Mouse (Mus musculus): ENCODE data around the gene Tmem200b.
A peak's percentile ranks its signal among the peaks of the same experiment; 100 is the strongest.

Gene Tmem200b

DNA sequence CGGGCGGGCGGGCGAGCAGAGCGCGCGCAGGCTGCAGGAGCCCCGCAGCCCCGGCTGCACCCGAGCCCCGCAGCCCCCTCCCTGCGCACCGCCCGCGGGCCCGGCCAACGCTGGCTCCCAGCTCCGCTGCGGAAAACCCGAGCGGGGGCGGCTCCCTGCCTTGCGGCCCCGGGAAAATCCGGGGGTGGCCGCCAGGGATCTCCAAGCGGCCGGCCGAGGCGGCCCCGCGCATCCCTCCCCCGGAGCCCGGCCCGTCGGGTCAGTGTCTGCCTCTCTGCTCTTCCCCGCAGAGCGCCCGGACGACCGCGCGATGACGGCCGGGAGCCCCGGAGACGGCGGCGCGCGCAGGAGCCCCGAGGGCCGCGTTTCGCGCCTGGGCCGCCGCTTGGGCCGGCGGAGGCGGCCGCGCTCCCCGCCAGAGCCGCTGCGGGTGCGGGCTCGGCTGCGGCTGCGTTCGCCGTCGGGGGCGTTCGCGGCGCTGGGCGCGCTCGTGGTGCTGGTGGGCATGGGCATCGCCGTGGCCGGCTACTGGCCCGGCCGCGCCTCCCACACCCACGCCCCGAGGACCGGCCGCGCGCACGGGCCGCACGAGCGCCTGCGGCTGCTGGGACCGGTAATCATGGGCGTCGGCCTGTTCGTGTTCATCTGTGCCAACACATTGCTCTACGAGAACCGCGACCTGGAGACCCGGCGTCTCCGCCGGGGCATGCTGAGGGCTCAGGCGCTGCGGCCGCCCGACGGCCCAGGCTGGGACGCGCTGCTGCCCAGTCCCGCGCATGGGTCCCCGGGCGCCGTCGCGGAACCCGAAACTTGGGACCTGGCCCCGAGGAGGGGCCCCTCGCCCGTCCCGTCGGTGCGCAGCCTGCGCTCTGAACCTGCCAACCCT is at the start of gene Tmem200b:
Gene Tmem200b (plus strand): TSS at position 311 of the 886 bp plus-strand sequence.
- no peak for DNase-seq (ENCODE audit: low read depth)

DNA sequence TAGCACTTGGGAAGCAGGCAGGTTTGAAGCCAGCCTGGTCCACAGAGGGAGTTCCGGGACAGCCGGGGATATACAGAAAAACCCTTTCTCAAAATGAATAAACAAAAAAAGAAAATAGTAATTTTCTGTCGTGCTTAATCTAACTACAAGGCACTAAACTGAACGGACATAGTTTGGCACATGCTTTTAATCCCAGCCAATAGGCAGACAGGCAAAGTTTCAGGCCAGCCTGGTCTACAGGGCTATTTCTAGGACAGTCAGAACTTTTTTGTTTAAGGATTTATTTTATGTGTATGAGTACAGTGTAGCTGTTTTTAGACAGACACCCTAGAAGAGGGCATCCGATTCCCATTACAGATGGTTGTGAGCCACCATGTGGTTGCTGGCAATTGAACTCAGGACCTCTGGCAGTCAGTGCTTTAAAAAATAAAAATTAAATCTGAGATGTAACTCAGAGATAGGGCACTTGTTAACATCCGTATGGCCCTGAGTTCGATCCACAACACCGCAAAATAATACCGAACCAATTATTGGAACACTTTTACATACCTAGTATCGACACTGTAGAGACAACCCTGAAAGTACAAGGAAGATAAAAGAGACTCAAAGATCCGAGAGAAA is 48.8 kb upstream of the Tmem200b start:
- no peak for DNase-seq (ENCODE audit: low read depth)

- peak; percentile 86 for DNase-seq (ENCODE audit: low read depth)
Observed at GRCm38 (mm10) chr4:131873293-131874168, 48.0 kb upstream of the Tmem200b start, which contains the start of gene Srsf4. Gene Srsf4 (plus strand): TSS chr4:131873617.

DNA sequence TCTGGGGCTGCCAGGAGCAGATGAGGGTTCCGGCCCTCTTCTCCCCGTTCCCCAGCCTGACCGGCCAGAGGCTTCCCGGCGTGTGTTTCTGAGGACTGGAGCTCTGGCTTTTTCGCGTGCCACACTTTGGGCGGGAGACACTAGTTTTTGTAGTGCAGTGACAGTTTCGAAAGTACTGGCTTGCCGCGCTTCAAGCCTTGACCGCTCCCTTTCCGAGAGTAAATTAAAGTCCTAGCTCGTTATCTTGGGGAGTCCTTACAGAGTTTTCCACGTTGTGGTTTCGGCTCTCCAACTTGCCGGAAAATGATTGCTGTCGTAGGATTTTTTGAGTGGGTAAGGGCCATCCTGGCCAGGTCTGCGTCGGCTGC is 47.4 kb upstream of the Tmem200b start:
- peak; percentile 32 for DNase-seq (ENCODE audit: low read depth)

DNA sequence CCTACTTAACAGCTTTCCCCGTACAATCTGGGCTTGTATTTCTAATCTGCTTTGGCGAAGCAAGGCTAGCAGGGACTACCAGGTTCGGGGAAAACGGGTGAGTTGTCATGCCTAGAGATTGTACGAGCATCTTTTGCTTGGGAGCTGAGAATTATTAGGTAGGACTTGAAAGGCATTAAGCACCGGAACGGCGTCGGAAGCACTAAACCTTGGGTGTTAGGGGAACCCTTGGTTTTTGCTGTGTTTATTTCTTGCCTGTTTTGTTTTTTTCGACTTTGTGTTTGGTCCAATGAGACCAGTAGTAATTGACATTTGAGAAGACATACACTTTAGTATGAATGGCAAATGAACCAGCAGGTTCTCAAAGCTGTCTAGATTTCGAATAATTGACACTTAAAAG is 47.0 kb upstream of the Tmem200b start:
- no peak for DNase-seq (ENCODE audit: low read depth)

- no peak for DNase-seq (ENCODE audit: low read depth)
Observed at GRCm38 (mm10) chr4:131875242-131875641, 46.3 kb upstream of the Tmem200b start.

- DNase-seq (ENCODE audit: low read depth) = no peak
Observed at GRCm38 (mm10) chr4:131876836-131877235, 44.7 kb upstream of the Tmem200b start.

DNA sequence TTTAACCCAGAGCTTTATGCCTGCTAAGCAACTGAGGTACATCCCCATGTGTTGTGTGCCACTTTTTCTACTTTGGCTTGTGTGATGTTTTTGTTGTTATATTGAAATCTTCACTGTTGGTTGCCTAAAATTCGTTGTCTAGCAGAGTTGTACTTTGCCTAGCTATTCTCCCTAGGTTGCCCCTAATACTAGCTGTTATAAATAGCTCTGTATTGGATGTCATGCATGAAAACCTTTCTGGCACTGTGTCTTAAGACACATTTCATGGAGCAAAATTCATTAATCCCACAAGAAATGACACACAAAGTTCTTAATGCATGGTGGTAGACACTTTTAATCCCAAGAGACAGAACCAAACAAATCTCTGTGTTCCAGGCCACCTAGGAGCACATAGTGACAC is 41.9 kb upstream of the Tmem200b start:
- no peak for DNase-seq (ENCODE audit: low read depth)

DNA sequence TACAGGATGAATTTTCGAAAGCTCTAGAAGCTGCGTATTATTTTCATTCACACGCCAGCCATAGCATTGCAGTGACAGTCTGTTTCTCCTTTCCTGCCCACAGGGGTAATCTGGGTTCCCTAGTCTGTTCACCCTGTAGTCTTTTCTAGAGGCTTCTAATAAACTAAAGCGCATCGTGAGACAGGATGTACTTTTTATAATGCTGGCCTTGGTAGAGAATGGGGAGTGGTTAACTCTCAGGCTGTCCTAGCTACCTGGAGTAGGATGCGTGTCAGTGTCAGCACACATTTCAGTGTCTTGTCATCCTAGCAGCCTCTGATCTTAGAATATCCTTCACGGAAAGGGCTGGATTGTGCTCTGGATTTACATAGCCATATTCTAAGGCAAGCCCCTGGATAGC is 40.3 kb upstream of the Tmem200b start:
- DNase-seq (ENCODE audit: low read depth) = no peak

- no peak for DNase-seq (ENCODE audit: low read depth)
Observed at GRCm38 (mm10) chr4:131883571-131883970, 38.0 kb upstream of the Tmem200b start.

GRCm38 (mm10) chr4:131885376-131885775 is 36.2 kb upstream of the Tmem200b start:
- no peak for DNase-seq (ENCODE audit: low read depth)

DNA sequence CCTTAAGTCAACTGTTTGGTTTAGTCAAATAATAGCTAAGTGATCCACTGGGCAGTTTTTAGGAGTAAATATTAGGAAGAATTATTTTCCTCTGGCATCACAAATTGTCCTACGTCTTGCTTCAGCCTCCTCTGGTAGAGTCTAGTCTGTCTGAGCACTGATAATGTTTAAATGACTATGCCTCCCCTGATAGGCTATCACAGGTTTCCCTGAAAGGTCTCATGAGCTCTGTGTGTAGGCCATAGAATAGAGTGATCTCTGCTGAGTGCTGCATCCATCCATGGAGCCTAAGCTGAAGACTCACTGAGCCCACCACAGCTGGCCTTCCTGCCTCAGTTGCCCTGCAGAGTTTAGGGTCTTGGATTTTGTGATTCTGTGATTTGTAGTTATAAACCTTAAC is 33.0 kb upstream of the Tmem200b start:
- DNase-seq (ENCODE audit: low read depth) = no peak

GRCm38 (mm10) chr4:131890692-131891091 is 30.9 kb upstream of the Tmem200b start:
- no peak for DNase-seq (ENCODE audit: low read depth)

DNA sequence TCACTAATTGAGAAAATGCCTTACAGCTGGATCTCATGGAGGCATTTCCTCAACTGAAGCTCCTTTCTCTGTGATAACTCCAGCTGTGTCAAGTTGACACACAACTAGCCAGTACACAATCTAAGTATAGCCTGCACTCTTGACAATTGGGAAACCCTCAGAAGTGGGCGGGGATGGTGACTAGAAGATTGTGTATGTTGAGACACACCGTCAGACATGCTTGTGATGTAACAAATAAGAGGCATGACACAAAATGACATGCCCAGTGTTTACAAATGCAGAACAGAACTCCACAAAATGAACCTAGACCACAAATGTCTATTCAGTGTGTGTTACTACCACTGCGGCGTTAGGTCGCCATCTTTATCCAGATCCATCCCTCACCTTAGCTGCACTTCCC is 24.5 kb upstream of the Tmem200b start:
- no peak for DNase-seq (ENCODE audit: low read depth)

DNA sequence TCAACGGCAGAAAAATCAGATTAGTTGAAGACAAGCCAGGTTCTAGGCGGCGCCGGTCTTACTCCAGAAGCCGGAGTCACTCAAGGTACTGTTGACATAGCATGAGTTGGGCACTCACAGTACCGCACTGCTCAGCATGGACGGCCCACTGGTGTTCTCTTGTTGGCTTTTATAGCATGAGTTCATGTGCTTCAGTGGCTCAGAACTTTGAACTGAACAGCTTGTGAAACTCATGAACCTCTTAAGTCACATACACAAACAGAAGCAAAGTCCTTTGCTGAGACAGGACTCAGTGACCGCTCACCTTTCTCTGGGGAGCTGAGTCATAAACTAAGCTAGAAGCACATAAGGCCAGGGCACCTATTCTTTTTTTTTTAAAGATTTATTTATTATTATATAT is 23.8 kb upstream of the Tmem200b start:
- DNase-seq (ENCODE audit: low read depth) = no peak

DNA sequence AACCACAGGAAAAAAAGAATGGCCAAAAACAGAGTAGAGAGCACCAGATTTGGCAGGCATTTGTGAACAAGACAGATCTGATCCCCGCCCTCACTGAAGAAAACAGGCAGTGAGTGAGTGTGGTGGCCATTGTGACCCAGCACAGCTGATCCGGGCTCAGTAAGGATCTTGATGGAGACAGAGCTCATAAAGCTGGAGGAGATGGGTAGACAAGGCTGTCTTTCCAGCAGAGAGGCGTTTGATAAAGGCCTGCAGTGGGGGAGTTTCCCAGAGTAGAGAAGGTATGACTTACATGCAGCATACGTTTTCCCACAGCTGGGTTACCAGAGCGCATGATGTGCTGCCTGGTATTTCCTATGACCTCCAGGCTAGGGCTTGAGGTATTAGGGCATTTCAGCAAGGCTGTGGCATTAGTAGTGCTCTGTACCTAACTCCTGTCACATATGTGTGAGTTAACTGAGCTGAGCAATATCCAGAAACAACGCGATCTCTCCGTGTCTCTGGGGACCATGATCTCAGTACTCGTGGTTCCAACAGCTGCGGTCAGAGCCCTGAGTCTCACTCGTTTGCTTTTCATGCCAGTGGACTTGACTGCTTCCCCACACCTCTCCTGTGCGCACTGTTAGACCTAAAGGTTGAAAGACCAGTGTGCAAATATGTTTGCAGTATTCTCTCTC is 22.9 kb upstream of the Tmem200b start:
- no peak for DNase-seq (ENCODE audit: low read depth)

- DNase-seq (ENCODE audit: low read depth) = no peak
Observed at GRCm38 (mm10) chr4:131899180-131899554, 22.4 kb upstream of the Tmem200b start.

DNA sequence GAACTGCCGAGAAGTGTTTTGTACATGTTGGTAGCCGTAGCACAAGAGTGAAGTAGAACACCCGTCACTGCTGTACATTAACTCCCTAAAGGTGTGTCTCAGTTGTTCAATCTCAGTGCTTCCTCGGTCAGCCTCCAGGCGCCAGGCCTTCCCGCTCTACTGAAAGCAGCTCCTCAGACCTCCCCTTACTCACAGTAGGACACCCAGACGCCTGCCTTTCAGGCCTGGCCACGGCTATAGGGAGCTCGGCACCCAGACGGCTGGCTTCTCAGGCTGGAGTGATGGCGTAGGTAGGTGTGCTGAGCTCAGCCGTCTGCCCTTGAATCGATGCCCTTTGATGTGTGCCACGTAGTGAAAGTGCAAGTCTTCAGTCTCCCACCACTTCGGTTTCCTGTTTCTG is 20.5 kb upstream of the Tmem200b start:
- DNase-seq (ENCODE audit: low read depth) = no peak

DNA sequence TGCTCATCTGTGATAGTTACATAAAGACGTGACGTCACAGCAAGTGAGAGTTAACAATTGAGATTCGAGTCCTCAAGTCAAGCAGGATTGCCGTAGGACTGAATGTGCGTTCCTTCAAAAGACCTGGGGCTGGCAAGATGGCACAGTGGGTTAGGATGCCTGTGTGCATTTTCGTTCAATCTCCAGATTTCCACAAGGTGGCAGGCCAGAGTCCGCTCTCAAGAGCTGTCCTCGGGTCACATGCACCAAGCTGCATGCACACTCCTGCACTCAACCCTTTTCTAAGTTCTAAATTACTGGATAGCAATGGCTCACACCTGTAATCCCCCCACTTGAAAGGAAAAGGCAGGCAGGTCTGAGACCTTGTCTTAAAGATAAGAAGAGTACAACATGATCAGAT is 17.1 kb upstream of the Tmem200b start:
- DNase-seq (ENCODE audit: low read depth) = no peak

GRCm38 (mm10) chr4:131906423-131906822 is 15.1 kb upstream of the Tmem200b start:
- DNase-seq (ENCODE audit: low read depth) = no peak

DNA sequence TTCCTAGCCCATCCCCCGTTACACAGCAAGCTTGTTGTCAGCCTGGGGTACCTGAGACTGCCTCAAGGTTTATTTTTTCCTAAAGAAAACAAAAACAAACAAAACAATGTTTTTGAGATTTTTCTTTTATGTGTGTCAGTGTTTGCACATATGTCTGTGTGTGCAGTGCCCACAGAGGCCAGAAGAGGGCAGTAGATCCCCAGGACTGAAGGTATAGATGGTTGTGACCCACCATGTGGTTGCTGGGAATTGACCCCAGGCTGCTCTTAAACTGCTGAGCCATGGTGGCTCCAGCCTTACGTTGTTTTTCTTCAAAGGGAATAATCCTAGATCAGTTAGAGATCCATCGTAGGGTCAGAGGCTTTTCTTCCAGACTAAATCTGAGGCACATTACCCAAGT is 13.7 kb upstream of the Tmem200b start:
- DNase-seq (ENCODE audit: low read depth) = no peak

All from c-Kit-positive CD71-negative TER-119-negative erythroid progenitor cells, embryonic 14.5 days (primary cell).